Mouse (Mus musculus) heart, adult 2 months (tissue): ENCODE results near the gene Ntng2.

Source experiments
- CTCF ChIP-seq: fragments of 200-600 bp; IDR thresholded peaks from 2 replicates; pipeline ENCODE4 v1.8.1; 2022; ENCODE audit warnings: antibody characterized with exemption, mild to moderate bottlenecking, moderate library complexity
- EP300 ChIP-seq: fragments of 200-500 bp; IDR thresholded peaks from 2 replicates; pipeline ENCODE4 v1.6.1; 2011; ENCODE audit warnings: low read depth, low read length, control low read depth; ENCODE audit not compliant: insufficient read depth
- POLR2A ChIP-seq: fragments of 200-500 bp; IDR thresholded peaks from 2 replicates; pipeline ENCODE4 v1.6.1; 2011; ENCODE audit warnings: mild to moderate bottlenecking, low read depth, low read length, control low read depth; ENCODE audit not compliant: insufficient read depth

- no peak for TF ChIP-seq POLR2A
- no peak for TF ChIP-seq CTCF
- TF ChIP-seq EP300: no peak
Measured at GRCm38 (mm10) chr2:29218831-29219230, 34.0 kb downstream of the Ntng2 start.
